Mouse (Mus musculus): ENCODE results near the gene Sct. TPM values are rescaled to one million over a fixed set of nuclear protein-coding genes. Genes with fewer than 3 reads are reported as not detected.

Gene Sct
- polyA plus RNA-seq, 1 experiment from 2014 or later, result 1.9 TPM

GRCm38 (mm10) chr7:141304537-141304936 lies 25.6 kb upstream of the Sct start:
- H3K27ac ChIP-seq, result no peak overlapping the region
- no peaks in the 10 kb centered on the region for H3K9me3 ChIP-seq
- 83% methylated on average over 4 of the region's 4 CpGs for WGBS
- no peaks in the 10 kb centered on the region for H3K4me1 ChIP-seq
- H3K27me3 ChIP-seq, result no peaks in the 10 kb centered on the region
- no peak overlapping the region for H3K4me3 ChIP-seq
- no peak overlapping the region for H3K9ac ChIP-seq
- no peak overlapping the region for H3K4me2 ChIP-seq
- no peak for ATAC-seq (ENCODE audit: insufficient number of reproducible peaks, insufficient read depth, low FRiP score, low TSS enrichment, low read depth)
- H3K36me3 ChIP-seq, result peaks cover 98% of the 10 kb centered on the region

GRCm38 (mm10) chr7:141302702-141303268 lies 23.9 kb upstream of the Sct start:
- ATAC-seq (ENCODE audit: insufficient number of reproducible peaks, insufficient read depth, low FRiP score, low TSS enrichment, low read depth), result no peak
- no peaks in the 10 kb centered on the region for H3K4me1 ChIP-seq
- no peak overlapping the region for H3K27ac ChIP-seq
- no peaks in the 10 kb centered on the region for H3K27me3 ChIP-seq
- H3K4me3 ChIP-seq, result no peak overlapping the region
- H3K4me2 ChIP-seq, result no peak overlapping the region
- peaks cover 93% of the 10 kb centered on the region for H3K36me3 ChIP-seq
- H3K9me3 ChIP-seq, result no peaks in the 10 kb centered on the region
- H3K9ac ChIP-seq, result no peak overlapping the region
- WGBS, result 59% methylated on average over 1 of the region's 1 CpGs

GRCm38 (mm10) chr7:141301386-141301785 lies 22.5 kb upstream of the Sct start:
- no peak overlapping the region for H3K4me3 ChIP-seq
- no peak for ATAC-seq (ENCODE audit: insufficient number of reproducible peaks, insufficient read depth, low FRiP score, low TSS enrichment, low read depth)
- no peak overlapping the region for H3K27ac ChIP-seq
- no peaks in the 10 kb centered on the region for H3K9me3 ChIP-seq
- no peak overlapping the region for H3K4me2 ChIP-seq
- no peaks in the 10 kb centered on the region for H3K27me3 ChIP-seq
- no peaks in the 10 kb centered on the region for H3K4me1 ChIP-seq
- H3K36me3 ChIP-seq, result peaks cover 91% of the 10 kb centered on the region
- H3K9ac ChIP-seq, result no peak overlapping the region
- 95% methylated on average over 9 of the region's 9 CpGs for whole genome bisulfite sequencing

DNA sequence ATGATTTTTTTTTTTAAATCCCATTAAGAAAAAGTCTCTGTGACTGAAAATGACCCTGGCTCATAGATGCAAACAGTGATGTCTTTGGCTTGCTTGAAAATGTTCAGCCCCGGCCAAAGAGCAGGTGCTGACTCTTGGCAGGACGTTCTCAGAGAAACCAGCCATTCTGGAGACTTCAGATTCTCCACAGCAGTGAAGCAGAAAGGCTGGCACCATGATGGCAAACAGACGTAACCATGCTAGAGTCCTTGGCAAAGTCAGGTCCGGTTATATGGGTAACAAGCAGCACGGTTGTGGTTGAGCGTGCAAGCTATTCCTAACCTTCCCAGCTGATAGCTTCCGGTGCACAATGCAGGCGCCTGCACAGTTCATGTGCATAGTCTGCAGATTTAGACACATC lies 20.2 kb upstream of the Sct start:
- Histone ChIP-seq H3K9me3 (no peaks in the 10 kb centered on the region), H3K36me3 (peaks cover 69% of the 10 kb centered on the region), H3K27me3 (peaks cover 21% of the 10 kb centered on the region), H3K9ac (no peak overlapping the region), H3K4me3 (no peak overlapping the region), H3K4me2 (no peak overlapping the region), H3K4me1 (peaks cover 6% of the 10 kb centered on the region), H3K27ac (no peak overlapping the region)
- no peak for ATAC-seq (ENCODE audit: insufficient number of reproducible peaks, insufficient read depth, low FRiP score, low TSS enrichment, low read depth)
- 96% methylated on average over 8 of the region's 8 CpGs for WGBS

GRCm38 (mm10) chr7:141297926-141298650 lies 19.2 kb upstream of the Sct start:
- ATAC-seq (ENCODE audit: insufficient number of reproducible peaks, insufficient read depth, low FRiP score, low TSS enrichment, low read depth), result no peak
- Histone ChIP-seq H3K9me3 (no peaks in the 10 kb centered on the region), H3K4me2 (no peak overlapping the region), H3K4me1 (peaks cover 17% of the 10 kb centered on the region), H3K4me3 (no peak overlapping the region), H3K27me3 (peaks cover 31% of the 10 kb centered on the region), H3K27ac (no peak overlapping the region), H3K36me3 (peaks cover 59% of the 10 kb centered on the region), H3K9ac (no peak overlapping the region)
- 86% methylated on average over 3 of the region's 3 CpGs for WGBS

DNA sequence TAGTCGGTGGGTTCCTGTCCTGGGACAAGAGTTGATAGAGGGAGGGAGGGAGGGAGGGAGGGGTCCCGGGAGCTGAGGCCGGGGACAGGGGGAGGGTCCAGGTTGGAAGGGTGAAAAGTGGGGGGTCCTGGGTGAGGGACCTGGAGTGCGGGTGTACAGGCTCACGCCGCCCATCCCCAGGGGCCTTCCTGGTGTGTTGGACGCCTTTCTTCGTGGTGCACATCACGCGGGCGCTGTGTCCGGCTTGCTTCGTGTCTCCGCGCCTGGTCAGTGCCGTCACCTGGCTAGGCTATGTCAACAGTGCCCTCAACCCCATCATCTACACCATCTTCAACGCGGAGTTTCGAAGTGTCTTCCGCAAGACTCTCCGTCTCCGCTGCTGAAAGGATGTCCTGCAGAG lies 15.5 kb upstream of the Sct start:
- peaks cover 33% of the 10 kb centered on the region for H3K4me1 ChIP-seq
- no peak overlapping the region; the same call in 1 of the 2 replicates for H3K9ac ChIP-seq
- peak overlapping the region; percentile 81 for H3K4me2 ChIP-seq
- WGBS, result 7% methylated on average over 22 of the region's 22 CpGs
- no peaks in the 10 kb centered on the region for H3K9me3 ChIP-seq
- no peak overlapping the region for H3K27ac ChIP-seq
- peak overlapping the region; percentile 45 for H3K4me3 ChIP-seq
- peaks cover 54% of the 10 kb centered on the region for H3K27me3 ChIP-seq
- ATAC-seq (ENCODE audit: insufficient number of reproducible peaks, insufficient read depth, low FRiP score, low TSS enrichment, low read depth), result no peak
- H3K36me3 ChIP-seq, result peaks cover 24% of the 10 kb centered on the region

DNA sequence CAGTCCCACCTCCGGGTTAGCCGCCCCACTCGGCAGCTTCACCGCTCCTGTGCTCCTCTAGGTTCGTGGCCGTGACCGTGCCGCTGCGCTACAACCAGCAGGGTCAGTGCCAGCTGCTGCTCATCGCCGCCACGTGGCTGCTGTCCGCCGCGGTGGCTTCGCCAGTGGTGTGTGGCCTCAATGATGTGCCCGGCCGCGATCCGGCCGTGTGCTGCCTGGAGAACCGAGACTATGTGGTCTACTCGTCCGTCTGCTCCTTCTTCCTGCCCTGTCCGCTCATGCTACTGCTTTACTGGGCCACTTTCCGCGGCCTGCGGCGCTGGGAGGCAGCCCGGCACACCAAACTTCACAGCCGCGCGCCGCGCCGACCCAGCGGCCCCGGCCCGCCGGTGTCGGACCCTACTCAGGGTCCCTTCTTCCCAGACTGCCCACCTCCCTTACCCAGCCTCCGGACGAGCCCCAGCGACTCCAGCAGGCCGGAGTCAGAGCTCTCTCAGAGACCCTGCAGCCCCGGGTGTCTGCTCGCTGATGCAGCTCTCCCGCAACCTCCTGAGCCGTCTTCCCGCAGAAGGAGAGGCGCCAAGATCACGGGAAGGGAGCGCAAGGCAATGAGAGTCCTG lies 15.0 kb upstream of the Sct start:
- no peaks in the 10 kb centered on the region for H3K9me3 ChIP-seq
- peaks cover 54% of the 10 kb centered on the region for H3K27me3 ChIP-seq
- peak overlapping the region; percentile 45 for H3K4me3 ChIP-seq
- peaks cover 33% of the 10 kb centered on the region for H3K4me1 ChIP-seq
- H3K4me2 ChIP-seq, result peak overlapping the region; percentile 81
- no peak overlapping the region for H3K27ac ChIP-seq
- H3K9ac ChIP-seq, result peak overlapping the region; percentile 66
- ATAC-seq (ENCODE audit: insufficient number of reproducible peaks, insufficient read depth, low FRiP score, low TSS enrichment, low read depth), result peak; percentile 8; the same call in 1 of the 2 replicates
- 1% methylated on average over 53 of the region's 53 CpGs for WGBS
- H3K36me3 ChIP-seq, result peaks cover 18% of the 10 kb centered on the region

GRCm38 (mm10) chr7:141292583-141293388 lies 13.9 kb upstream of the Sct start:
- peak overlapping the region; percentile 55 for H3K4me3 ChIP-seq
- H3K36me3 ChIP-seq, result peaks cover 12% of the 10 kb centered on the region
- no peak for ATAC-seq (ENCODE audit: insufficient number of reproducible peaks, insufficient read depth, low FRiP score, low TSS enrichment, low read depth)
- H3K9ac ChIP-seq, result peak overlapping the region; percentile 68
- no peak overlapping the region for H3K27ac ChIP-seq
- WGBS, result 29% methylated on average over 15 of the region's 15 CpGs
- peaks cover 33% of the 10 kb centered on the region for H3K4me1 ChIP-seq
- H3K4me2 ChIP-seq, result peak overlapping the region; percentile 86
- peaks cover 54% of the 10 kb centered on the region for H3K27me3 ChIP-seq
- H3K9me3 ChIP-seq, result no peaks in the 10 kb centered on the region

DNA sequence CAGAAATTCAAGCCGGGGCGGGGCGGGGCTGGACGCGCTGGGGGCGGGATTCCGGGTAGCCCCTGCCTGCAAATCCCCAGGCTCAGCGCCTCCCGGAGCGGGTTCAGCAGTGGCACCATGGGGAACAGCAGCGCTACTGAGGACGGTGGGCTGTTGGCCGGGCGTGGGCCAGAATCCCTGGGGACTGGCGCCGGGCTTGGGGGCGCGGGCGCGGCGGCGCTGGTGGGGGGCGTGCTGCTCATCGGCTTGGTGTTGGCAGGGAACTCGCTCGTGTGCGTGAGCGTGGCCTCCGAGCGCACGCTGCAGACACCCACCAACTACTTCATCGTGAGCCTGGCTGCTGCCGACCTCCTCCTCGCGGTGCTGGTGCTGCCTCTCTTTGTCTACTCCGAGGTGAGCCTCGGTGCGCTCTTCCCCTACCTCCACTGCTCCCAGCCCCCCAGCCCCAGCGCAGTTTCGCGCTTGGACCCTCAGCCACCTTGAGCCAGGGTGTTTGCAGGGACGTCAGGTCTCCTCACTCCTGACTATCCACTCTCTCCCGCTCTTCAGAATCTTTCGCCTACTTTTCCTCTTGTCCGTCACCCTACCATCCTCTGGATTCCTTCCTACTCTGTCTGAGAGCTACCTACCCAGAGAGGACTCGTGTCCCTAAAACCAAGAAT lies 13.1 kb upstream of the Sct start, which contains the start of gene Drd4:
Gene Drd4 (plus strand): TSS at position 86 of the 662 bp plus-strand sequence.
- peak; percentile 64; the same call in 1 of the 2 replicates for ATAC-seq (ENCODE audit: insufficient number of reproducible peaks, insufficient read depth, low FRiP score, low TSS enrichment, low read depth)
- WGBS, result 1% methylated on average over 46 of the region's 46 CpGs
- peaks cover 33% of the 10 kb centered on the region for H3K4me1 ChIP-seq
- no peaks in the 10 kb centered on the region for H3K9me3 ChIP-seq
- no peak within 1 kb of the TSS for H3K27ac ChIP-seq
- H3K4me2 ChIP-seq, result peak within 1 kb of the TSS; percentile 86
- peak within 1 kb of the TSS; percentile 68 for H3K9ac ChIP-seq
- peaks cover 54% of the 10 kb centered on the region for H3K27me3 ChIP-seq
- peak within 1 kb of the TSS; percentile 55 for H3K4me3 ChIP-seq
- peaks cover 5% of the 10 kb centered on the region for H3K36me3 ChIP-seq

GRCm38 (mm10) chr7:141288042-141288441 lies 9.1 kb upstream of the Sct start:
- Histone ChIP-seq H3K4me3 (no peak overlapping the region), H3K4me2 (no peak overlapping the region), H3K9ac (no peak overlapping the region), H3K27ac (no peak overlapping the region), H3K9me3 (no peaks in the 10 kb centered on the region), H3K36me3 (no peaks in the 10 kb centered on the region), H3K27me3 (peaks cover 22% of the 10 kb centered on the region), H3K4me1 (peaks cover 16% of the 10 kb centered on the region)
- no peak for ATAC-seq (ENCODE audit: insufficient number of reproducible peaks, insufficient read depth, low FRiP score, low TSS enrichment, low read depth)
- 84% methylated on average over 3 of the region's 3 CpGs for WGBS

DNA sequence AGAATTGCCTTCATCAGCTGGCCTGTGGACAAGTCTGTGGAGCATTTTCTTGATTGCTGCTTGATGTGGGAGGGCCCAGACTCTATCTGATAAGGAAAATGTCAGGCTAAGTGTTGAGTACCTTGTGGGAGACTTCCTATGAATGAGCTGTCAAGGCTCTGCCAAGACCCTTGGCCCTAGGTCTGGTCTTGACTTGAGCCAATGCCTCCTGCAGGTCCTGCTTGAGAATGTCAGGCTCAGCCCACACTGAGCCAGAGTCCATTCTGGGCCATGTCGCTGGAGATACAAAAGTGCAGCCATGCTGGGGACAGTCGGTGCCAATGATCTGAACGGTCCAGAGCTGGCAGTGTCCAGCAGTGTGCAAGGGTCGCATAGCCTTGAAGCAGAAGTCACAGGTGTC lies 3.8 kb upstream of the Sct start:
- Histone ChIP-seq H3K27me3 (peaks cover 16% of the 10 kb centered on the region), H3K9ac (no peak overlapping the region), H3K9me3 (no peaks in the 10 kb centered on the region), H3K36me3 (no peaks in the 10 kb centered on the region), H3K27ac (no peak overlapping the region), H3K4me1 (peaks cover 9% of the 10 kb centered on the region), H3K4me2 (no peak overlapping the region), H3K4me3 (no peak overlapping the region)
- no peak for ATAC-seq (ENCODE audit: insufficient number of reproducible peaks, insufficient read depth, low FRiP score, low TSS enrichment, low read depth)
- WGBS, result 84% methylated on average over 4 of the region's 4 CpGs

All from embryonic facial prominence, embryonic 13.5 days (tissue).